Mouse (Mus musculus): ENCODE measurements around the gene Snx27.

Snx27 gene

GRCm38 (mm10) chr3:94582456-94582891 lies at the start of gene Snx27:
Gene Snx27, minus strand, starts transcription at chr3:94582716.
- peak; percentile 89 for DNase-seq (ENCODE audit: low spot score)

- no peak for DNase-seq (ENCODE audit: low spot score)
Observed at GRCm38 (mm10) chr3:94629876-94630275, 47.4 kb upstream of the Snx27 start.

DNA sequence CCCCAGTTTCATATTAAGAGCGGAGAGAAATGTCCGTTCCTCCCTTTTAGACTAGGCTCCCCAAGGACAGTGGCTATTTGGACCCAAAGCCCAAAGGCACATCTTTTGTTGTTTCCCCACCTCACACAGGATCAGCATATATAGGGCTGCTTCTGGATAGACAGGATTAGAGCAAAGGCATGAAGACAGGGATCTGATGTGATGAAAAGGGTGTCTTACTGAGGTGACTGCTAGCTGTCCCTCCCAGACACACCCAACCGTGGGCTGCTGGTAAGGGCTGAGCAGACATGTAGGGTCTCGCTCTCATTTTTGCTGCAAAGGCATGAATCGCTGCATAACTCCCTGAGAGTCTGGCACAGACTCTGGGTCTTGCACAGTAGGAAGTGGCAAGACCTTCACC lies 46.2 kb upstream of the Snx27 start:
- DNase-seq (ENCODE audit: low spot score), result no peak

DNA sequence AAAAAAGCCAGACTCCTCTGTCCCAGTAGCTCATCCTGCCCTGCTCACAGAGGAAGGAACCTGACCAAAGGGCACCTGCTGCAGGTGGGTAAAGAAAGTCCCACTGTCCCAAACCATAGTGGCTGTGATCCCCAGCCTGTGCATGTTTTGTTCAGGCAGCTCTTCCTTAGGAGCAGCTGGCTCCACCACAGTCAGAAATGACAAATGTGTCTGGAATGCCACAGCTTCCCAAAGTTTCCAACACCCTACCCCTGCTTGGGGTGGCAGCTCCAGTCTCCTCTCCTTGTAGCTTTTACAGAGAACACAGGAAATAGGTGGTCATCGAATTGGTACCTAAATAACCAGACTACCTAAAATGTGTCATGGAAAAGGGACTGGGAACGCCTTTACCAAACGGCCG lies 41.8 kb upstream of the Snx27 start:
- DNase-seq (ENCODE audit: low spot score), result no peak

DNA sequence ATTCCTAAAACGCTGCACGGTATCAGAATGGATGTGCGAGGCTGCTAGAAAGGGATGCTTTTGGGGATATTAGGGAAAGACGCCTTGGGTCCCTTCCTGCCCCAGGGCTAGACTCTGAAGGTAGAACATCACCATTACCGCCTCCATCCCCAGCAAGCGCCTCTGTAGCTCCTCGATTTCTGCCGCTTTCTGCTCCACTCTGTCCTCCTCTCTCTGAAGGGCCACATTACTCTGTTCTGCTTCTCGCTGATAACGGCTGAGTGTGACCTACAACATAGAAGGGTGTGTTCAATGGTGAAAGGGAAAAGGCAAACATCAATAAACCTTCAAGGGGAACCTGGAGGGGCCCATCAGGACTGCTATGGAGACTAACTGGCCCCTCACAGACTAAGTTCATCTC lies 40.0 kb upstream of the Snx27 start:
- DNase-seq (ENCODE audit: low spot score), result no peak

DNA sequence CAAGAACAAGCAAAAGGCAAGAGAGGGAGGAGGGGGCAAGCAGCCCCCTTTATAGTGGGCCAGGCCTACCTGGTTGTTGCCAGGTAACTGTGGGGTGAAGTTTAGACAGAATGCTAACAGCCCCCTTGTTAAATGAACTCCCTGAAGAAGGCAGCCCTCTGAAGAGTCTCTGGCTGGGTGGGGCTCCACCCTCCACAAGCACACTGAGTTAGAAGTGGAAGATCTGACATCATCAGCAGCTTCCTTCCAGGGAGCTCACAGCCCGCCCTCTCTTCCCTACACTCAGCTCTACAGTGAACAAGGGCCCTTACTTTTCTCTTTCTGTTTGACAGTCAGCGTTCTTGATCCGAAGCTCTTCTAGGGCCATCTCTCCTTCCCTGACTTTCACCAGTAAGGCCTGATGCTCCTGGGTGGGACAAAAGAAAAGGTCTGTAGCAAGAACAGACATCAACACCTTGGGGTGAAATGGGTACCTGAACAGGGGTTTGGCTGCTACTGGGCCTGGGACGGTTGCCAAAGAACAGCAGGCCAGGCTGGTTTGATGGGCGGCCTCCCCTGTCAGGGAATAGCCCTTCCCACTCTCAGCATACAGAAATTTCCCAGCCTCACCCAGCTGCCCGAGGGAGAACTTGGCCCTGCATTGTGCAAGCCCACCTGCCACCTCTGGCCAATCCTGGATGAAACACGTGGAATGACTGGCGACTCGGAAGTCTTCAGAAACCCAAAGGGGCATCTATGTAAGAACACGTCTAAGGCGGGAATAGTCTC lies 39.4 kb upstream of the Snx27 start:
- DNase-seq (ENCODE audit: low spot score), result no peak

- DNase-seq (ENCODE audit: low spot score), result peak; percentile 48
Observed at GRCm38 (mm10) chr3:94616717-94617116, 34.2 kb upstream of the Snx27 start.

- no peak for DNase-seq (ENCODE audit: low spot score)
Observed at GRCm38 (mm10) chr3:94613258-94613878, 30.9 kb upstream of the Snx27 start.

GRCm38 (mm10) chr3:94612274-94612673 lies 29.8 kb upstream of the Snx27 start:
- DNase-seq (ENCODE audit: low spot score), result no peak

GRCm38 (mm10) chr3:94611834-94612233 lies 29.3 kb upstream of the Snx27 start:
- no peak for DNase-seq (ENCODE audit: low spot score)

GRCm38 (mm10) chr3:94611343-94611742 lies 28.8 kb upstream of the Snx27 start:
- peak; percentile 54 for DNase-seq (ENCODE audit: low spot score)

DNA sequence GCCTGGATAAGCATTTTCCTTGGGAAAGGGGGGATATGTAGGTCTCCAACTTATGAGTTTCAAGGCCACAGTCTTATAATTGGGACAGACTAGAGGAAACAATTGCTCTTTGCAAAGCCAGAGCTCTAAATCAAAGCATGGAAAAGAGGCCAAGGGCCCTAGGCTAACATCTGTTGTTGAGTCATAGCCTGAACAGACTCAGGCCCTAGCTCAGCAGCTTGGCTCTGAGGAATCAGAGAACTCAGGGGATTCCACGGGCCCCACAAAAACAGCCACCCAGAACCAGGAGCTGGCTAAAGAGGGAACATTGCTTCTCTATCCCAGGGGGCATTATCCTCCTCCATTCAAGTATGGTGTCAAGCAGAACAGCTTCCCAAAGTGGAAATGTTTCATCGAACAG lies 28.1 kb upstream of the Snx27 start:
- DNase-seq (ENCODE audit: low spot score), result peak; percentile 79

DNA sequence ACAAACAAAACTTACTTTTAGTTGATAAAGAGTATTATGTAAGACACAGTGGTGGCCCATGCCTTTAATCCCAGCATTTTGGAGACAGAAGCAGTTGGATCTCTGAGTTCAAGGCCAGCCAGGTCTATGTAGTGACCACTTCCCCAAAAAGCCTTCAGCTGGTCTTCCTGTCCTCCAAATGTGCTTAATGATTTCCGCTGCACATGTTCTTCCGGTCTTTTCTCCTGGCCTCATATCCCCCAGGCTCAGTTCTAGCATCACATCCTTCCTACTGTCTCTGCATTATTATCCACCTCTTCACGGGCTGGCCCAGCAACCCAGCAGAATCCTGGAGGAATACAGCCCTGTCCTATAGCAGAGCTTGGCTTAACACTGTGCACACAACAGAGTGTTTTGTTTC lies 27.1 kb upstream of the Snx27 start:
- DNase-seq (ENCODE audit: low spot score), result no peak

GRCm38 (mm10) chr3:94601959-94602358 lies 19.4 kb upstream of the Snx27 start:
- peak; percentile 69 for DNase-seq (ENCODE audit: low spot score)

DNA sequence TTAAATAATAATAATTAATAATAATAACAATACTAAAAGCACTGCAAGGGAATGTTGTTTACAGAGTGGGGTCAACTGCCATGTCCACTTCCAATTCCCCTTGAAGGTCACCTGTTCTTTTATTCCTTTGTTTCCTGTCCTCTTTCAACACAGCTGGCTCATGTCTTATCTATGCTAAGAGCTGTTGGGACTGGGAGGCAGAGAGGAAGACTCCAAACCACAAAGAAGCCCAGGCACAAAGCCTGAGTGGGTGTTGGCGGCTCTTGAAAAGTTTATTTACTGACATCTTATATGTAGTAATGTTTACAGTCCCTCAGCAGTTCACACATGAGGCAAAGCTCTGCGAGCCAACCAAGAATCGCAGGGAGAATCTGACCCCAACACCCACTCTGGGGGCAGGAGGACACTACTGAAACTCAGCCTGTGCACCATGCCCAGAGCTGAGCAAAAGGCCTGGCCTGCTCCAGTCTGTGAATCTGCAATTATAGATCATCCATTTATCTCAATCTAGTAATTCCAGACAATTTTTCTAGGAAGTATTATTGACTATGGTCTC lies 14.8 kb upstream of the Snx27 start:
- no peak for DNase-seq (ENCODE audit: low spot score)

DNA sequence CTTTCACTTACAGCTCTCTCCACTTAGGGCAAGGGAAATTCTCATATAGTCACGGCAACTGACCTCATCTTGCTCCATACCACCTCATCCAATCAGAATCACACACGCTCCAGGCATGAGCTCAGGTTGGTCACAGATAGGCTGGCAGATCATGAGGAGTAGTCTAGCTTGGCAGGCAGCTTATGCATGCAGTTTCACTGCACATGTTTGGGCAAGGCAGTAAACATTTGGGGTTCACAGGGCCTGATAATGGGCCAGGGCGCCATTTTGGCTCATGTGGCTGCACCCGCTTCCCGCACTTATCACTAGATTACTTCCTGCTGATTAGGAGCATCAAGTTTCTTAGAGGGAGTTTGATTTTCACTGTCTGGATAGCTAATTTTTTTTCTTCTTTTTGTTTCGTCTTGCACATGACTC lies 13.4 kb upstream of the Snx27 start:
- no peak for DNase-seq (ENCODE audit: low spot score)

GRCm38 (mm10) chr3:94591066-94591465 lies 8.6 kb upstream of the Snx27 start:
- DNase-seq (ENCODE audit: low spot score), result no peak

GRCm38 (mm10) chr3:94587962-94588361 lies 5.4 kb upstream of the Snx27 start:
- DNase-seq (ENCODE audit: low spot score), result peak; percentile 50

GRCm38 (mm10) chr3:94582944-94583343 lies 428 bp upstream of the Snx27 start:
- DNase-seq (ENCODE audit: low spot score), result peak; percentile 21

- DNase-seq (ENCODE audit: low spot score), result peak; percentile 28
Observed at GRCm38 (mm10) chr3:94581793-94582455, 592 bp downstream of the Snx27 start.

GRCm38 (mm10) chr3:94581138-94581780 lies 1.3 kb downstream of the Snx27 start:
- DNase-seq (ENCODE audit: low spot score), result no peak

GRCm38 (mm10) chr3:94574506-94574905 lies 8.0 kb downstream of the Snx27 start:
- DNase-seq (ENCODE audit: low spot score), result no peak

All from adipocyte (in vitro differentiated cells).